Mouse (Mus musculus): ENCODE measurements around the gene Zc3h12d. TPM values are rescaled to one million over a fixed set of nuclear protein-coding genes. Genes with fewer than 3 reads are reported as not detected.

The Zc3h12d gene
- polyA plus RNA-seq, 1 experiment from 2014 or later = 0.07 TPM

DNA sequence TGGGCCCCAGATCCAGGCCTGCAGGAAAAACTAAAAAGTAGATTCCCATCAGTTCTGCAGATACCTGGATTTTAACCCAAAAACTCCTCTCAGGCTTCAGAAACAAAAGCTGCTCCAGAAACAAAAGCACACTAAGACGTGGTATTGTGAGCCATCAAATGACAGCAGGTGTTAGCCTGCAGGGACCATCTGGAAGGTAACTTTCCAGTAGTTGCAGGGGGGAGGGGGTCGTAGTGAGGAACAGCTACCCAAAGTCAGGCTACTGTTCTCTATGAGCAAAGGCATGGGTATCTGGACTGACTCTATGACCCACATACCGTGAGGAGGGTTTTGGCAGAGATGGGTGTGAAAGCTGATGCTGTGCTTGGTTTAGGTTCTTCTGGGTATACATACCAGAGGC, 8.5 kb downstream of the Zc3h12d start:
- no peaks in the 10 kb centered on the region for H3K9me3 ChIP-seq (ENCODE audit: control insufficient read depth, low read length)
- H3K9ac ChIP-seq (ENCODE audit: low read length) = no peak overlapping the region
- H3K4me3 ChIP-seq (ENCODE audit: low read depth, low read length) = no peak overlapping the region
- H3K4me1 ChIP-seq (ENCODE audit: control insufficient read depth, insufficient read depth, low read length) = no peaks in the 10 kb centered on the region
- 64% methylated on average over 3 of the region's 3 CpGs for WGBS
- no peak for ATAC-seq (ENCODE audit: insufficient number of reproducible peaks, low FRiP score, low TSS enrichment, low read depth)
- no peak for DNase-seq (ENCODE audit: low spot score)
- H3K27me3 ChIP-seq (ENCODE audit: control insufficient read depth, insufficient read depth, low read length) = no peaks in the 10 kb centered on the region
- no peaks in the 10 kb centered on the region for H3K36me3 ChIP-seq (ENCODE audit: control insufficient read depth, insufficient read depth, low read length)
- H3K27ac ChIP-seq (replicated peaks; ENCODE audit: low read depth, low read length) = no peak overlapping the region
- no peak overlapping the region for H3K4me2 ChIP-seq (ENCODE audit: low read depth, severe bottlenecking)

DNA sequence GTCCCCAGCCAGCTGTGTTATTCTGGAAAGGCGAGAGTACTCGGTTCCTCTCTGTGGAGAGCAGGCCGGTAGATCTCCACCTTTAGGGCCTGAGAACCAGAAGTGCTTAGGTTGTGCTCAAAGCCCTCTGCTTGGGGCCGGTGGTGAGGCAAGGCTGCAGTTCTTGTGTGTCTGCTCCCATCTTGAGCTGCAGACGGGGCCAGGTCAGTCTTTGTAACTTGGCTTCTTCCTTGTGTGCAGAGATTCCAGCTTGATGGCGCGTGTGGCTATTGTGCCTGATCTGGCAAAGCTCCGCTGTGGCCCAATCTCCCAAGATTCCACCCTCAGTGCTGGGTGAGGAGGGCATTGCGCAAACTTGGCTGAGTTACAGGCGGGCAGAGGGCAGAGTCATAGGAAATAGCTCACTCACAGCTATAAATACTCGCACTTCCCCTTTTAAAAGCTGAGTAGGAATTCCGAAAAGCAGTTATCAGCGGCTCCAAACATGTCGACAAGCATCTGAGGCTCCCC, 9.4 kb downstream of the Zc3h12d start:
- no peak overlapping the region for H3K9ac ChIP-seq (ENCODE audit: low read length)
- no peak for DNase-seq (ENCODE audit: low spot score)
- WGBS = 68% methylated on average over 14 of the region's 14 CpGs
- H3K36me3 ChIP-seq (ENCODE audit: control insufficient read depth, insufficient read depth, low read length) = no peaks in the 10 kb centered on the region
- ATAC-seq (ENCODE audit: insufficient number of reproducible peaks, low FRiP score, low TSS enrichment, low read depth) = no peak
- no peaks in the 10 kb centered on the region for H3K9me3 ChIP-seq (ENCODE audit: control insufficient read depth, low read length)
- no peaks in the 10 kb centered on the region for H3K27me3 ChIP-seq (ENCODE audit: control insufficient read depth, insufficient read depth, low read length)
- H3K27ac ChIP-seq (replicated peaks; ENCODE audit: low read depth, low read length) = no peak overlapping the region
- no peaks in the 10 kb centered on the region for H3K4me1 ChIP-seq (ENCODE audit: control insufficient read depth, insufficient read depth, low read length)
- H3K4me3 ChIP-seq (ENCODE audit: low read depth, low read length) = no peak overlapping the region
- H3K4me2 ChIP-seq (ENCODE audit: low read depth, severe bottlenecking) = no peak overlapping the region

DNA sequence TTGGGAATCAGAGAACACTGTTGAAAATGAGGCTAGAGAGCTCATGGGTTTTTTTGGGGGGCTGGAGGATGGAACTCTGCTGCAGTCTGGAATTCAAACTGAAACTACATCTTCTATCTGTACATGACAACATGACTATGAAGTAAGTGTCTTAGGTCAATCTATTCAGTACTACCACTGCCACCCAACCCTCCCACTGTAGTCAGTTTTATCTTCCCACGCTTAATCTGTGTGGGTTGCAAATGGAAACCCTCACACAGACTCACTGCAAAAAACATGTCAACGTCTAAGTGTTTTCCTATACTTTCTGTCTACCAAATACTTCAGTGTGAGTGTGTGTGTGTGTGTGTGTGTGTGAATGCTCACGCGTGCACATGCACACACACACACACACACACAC, 10.9 kb downstream of the Zc3h12d start:
- H3K4me3 ChIP-seq (ENCODE audit: low read depth, low read length) = no peak overlapping the region
- no peaks in the 10 kb centered on the region for H3K27me3 ChIP-seq (ENCODE audit: control insufficient read depth, insufficient read depth, low read length)
- H3K4me2 ChIP-seq (ENCODE audit: low read depth, severe bottlenecking) = no peak overlapping the region
- ATAC-seq (ENCODE audit: insufficient number of reproducible peaks, low FRiP score, low TSS enrichment, low read depth) (no peak), DNase-seq (ENCODE audit: low spot score) (no peak)
- WGBS = 84% methylated on average over 4 of the region's 4 CpGs
- no peak overlapping the region for H3K27ac ChIP-seq (replicated peaks; ENCODE audit: low read depth, low read length)
- H3K9ac ChIP-seq (ENCODE audit: low read length) = no peak overlapping the region
- H3K4me1 ChIP-seq (ENCODE audit: control insufficient read depth, insufficient read depth, low read length) = no peaks in the 10 kb centered on the region
- no peaks in the 10 kb centered on the region for H3K9me3 ChIP-seq (ENCODE audit: control insufficient read depth, low read length)
- H3K36me3 ChIP-seq (ENCODE audit: control insufficient read depth, insufficient read depth, low read length) = no peaks in the 10 kb centered on the region

DNA sequence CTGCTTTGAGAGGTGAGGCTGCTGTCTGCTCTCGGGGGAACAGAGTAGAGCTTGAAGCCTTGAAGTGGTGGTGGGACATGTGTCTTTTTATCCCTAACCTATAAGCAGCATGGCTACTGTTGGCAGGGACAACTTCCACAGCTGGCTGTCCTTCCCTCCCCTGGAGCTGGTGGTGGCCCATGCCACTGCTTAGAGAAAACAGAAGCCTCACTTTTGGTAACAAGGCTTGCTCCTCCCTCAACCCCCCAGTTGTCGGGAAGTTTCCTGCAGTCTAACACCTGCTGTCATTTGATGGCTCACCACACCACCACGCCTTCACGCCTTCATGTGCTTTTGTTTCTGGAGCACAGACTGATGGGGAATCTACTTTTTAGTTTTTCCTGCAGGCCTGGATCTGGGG, 11.9 kb downstream of the Zc3h12d start:
- H3K4me3 ChIP-seq (ENCODE audit: low read depth, low read length) = no peak overlapping the region
- H3K9me3 ChIP-seq (ENCODE audit: control insufficient read depth, low read length) = no peaks in the 10 kb centered on the region
- no peak overlapping the region for H3K27ac ChIP-seq (replicated peaks; ENCODE audit: low read depth, low read length)
- 56% methylated on average over 4 of the region's 4 CpGs for WGBS
- H3K27me3 ChIP-seq (ENCODE audit: control insufficient read depth, insufficient read depth, low read length) = no peaks in the 10 kb centered on the region
- ATAC-seq (ENCODE audit: insufficient number of reproducible peaks, low FRiP score, low TSS enrichment, low read depth) (no peak), DNase-seq (ENCODE audit: low spot score) (no peak)
- H3K9ac ChIP-seq (ENCODE audit: low read length) = no peak overlapping the region
- H3K4me2 ChIP-seq (ENCODE audit: low read depth, severe bottlenecking) = no peak overlapping the region
- no peaks in the 10 kb centered on the region for H3K36me3 ChIP-seq (ENCODE audit: control insufficient read depth, insufficient read depth, low read length)
- no peaks in the 10 kb centered on the region for H3K4me1 ChIP-seq (ENCODE audit: control insufficient read depth, insufficient read depth, low read length)

DNA sequence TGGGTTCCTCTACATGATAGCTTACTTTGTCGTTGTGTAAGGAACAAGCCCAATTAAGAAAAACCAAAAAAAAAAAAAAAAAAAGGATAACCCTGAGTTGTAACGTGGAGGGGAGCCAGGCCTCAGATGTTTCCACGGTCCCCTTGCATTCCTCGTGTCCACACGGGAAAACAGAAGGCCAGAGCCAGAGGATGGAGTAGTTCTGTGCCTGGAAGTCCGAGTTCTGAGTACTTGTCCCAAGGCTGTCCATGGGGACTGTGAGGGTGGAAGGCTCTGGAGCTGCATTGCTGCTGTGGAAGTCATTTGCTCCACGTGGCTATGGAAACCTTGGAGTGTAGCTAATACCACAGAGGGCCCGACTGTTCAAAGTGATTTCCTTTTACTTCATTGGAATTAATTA, 12.9 kb downstream of the Zc3h12d start:
- no peak for ATAC-seq (ENCODE audit: insufficient number of reproducible peaks, low FRiP score, low TSS enrichment, low read depth)
- H3K27ac ChIP-seq (replicated peaks; ENCODE audit: low read depth, low read length) = no peak overlapping the region
- H3K9ac ChIP-seq (ENCODE audit: low read length) = no peak overlapping the region
- H3K4me1 ChIP-seq (ENCODE audit: control insufficient read depth, insufficient read depth, low read length) = no peaks in the 10 kb centered on the region
- H3K4me3 ChIP-seq (ENCODE audit: low read depth, low read length) = no peak overlapping the region
- no peaks in the 10 kb centered on the region for H3K27me3 ChIP-seq (ENCODE audit: control insufficient read depth, insufficient read depth, low read length)
- DNase-seq (ENCODE audit: low spot score) = no peak
- WGBS = 79% methylated on average over 8 of the region's 8 CpGs
- H3K4me2 ChIP-seq (ENCODE audit: low read depth, severe bottlenecking) = no peak overlapping the region
- H3K9me3 ChIP-seq (ENCODE audit: control insufficient read depth, low read length) = no peaks in the 10 kb centered on the region
- H3K36me3 ChIP-seq (ENCODE audit: control insufficient read depth, insufficient read depth, low read length) = no peaks in the 10 kb centered on the region

DNA sequence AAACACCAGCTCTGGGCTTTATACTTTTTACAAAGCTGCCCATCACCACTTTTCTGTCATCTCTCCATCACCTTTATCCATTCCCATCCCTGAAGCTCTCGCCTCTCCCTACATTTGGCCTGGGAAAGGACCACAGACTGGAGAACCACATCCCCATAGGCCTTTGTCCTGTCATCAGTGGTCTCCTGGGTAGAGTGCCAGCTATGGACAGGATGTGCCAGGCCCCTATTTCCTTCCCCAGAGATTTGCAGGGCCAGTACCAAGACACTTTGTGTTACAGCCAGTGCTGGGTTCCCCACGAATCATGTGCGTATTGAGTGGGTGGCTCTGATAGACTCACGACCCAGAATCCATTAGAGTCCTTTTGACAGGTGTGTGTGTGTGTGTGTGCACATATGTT, 13.7 kb downstream of the Zc3h12d start:
- no peak overlapping the region for H3K27ac ChIP-seq (replicated peaks; ENCODE audit: low read depth, low read length)
- WGBS = 88% methylated on average over 4 of the region's 4 CpGs
- no peaks in the 10 kb centered on the region for H3K27me3 ChIP-seq (ENCODE audit: control insufficient read depth, insufficient read depth, low read length)
- DNase-seq (ENCODE audit: low spot score) (no peak), ATAC-seq (ENCODE audit: insufficient number of reproducible peaks, low FRiP score, low TSS enrichment, low read depth) (no peak)
- H3K4me2 ChIP-seq (ENCODE audit: low read depth, severe bottlenecking) = no peak overlapping the region
- no peaks in the 10 kb centered on the region for H3K36me3 ChIP-seq (ENCODE audit: control insufficient read depth, insufficient read depth, low read length)
- no peaks in the 10 kb centered on the region for H3K9me3 ChIP-seq (ENCODE audit: control insufficient read depth, low read length)
- H3K4me3 ChIP-seq (ENCODE audit: low read depth, low read length) = no peak overlapping the region
- H3K9ac ChIP-seq (ENCODE audit: low read length) = no peak overlapping the region
- no peaks in the 10 kb centered on the region for H3K4me1 ChIP-seq (ENCODE audit: control insufficient read depth, insufficient read depth, low read length)

DNA sequence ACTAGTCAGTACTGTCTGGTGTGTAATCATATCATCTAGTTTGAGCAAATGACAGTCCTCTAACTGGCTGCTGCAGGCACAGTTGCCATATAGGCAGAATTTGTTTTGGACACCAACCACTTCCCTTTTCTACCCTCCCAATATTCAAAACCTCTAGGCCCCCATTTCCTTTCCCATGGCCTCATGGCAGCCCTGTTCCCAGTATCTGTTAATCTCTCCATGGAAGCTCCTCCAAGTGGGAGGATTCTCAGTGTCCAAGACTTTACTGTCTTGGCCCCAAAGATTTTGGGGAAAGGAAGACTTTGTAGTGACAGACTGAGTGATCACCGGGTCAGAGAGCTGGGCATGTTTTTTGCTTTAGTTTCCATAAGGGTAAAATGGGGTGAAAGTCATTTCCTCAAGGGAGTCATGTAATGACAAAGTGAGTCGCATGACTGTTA, 14.9 kb downstream of the Zc3h12d start:
- no peaks in the 10 kb centered on the region for H3K4me1 ChIP-seq (ENCODE audit: control insufficient read depth, insufficient read depth, low read length)
- no peak for ATAC-seq (ENCODE audit: insufficient number of reproducible peaks, low FRiP score, low TSS enrichment, low read depth)
- no peaks in the 10 kb centered on the region for H3K27me3 ChIP-seq (ENCODE audit: control insufficient read depth, insufficient read depth, low read length)
- H3K27ac ChIP-seq (replicated peaks; ENCODE audit: low read depth, low read length) = no peak overlapping the region
- H3K9ac ChIP-seq (ENCODE audit: low read length) = no peak overlapping the region
- WGBS = 82% methylated on average over 2 of the region's 2 CpGs
- no peak for DNase-seq (ENCODE audit: low spot score)
- no peaks in the 10 kb centered on the region for H3K36me3 ChIP-seq (ENCODE audit: control insufficient read depth, insufficient read depth, low read length)
- no peak overlapping the region for H3K4me3 ChIP-seq (ENCODE audit: low read depth, low read length)
- no peak overlapping the region for H3K4me2 ChIP-seq (ENCODE audit: low read depth, severe bottlenecking)
- no peaks in the 10 kb centered on the region for H3K9me3 ChIP-seq (ENCODE audit: control insufficient read depth, low read length)

DNA sequence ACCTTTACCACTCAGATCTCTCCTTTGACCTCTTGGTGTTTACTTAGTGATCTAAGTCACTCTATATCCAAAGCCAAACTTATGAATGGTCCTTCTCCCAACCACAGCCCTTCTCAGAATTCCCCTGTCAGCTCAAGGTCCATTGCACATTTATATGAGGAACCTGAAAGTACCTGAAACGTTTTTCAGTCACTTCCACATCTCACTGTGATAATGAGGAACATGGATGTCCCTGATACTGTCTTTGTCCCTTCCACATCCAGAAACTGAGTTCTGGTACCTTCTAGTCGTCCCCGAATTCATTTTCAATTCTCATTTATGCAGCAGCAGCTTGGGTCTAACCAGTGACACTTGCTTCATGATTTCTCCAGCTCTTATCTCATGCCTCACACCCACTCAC, 19.6 kb downstream of the Zc3h12d start:
- Histone ChIP-seq H3K4me2 (ENCODE audit: low read depth, severe bottlenecking) (no peak overlapping the region), H3K9me3 (ENCODE audit: control insufficient read depth, low read length) (no peaks in the 10 kb centered on the region), H3K4me1 (ENCODE audit: control insufficient read depth, insufficient read depth, low read length) (no peaks in the 10 kb centered on the region), H3K36me3 (ENCODE audit: control insufficient read depth, insufficient read depth, low read length) (no peaks in the 10 kb centered on the region), H3K4me3 (ENCODE audit: low read depth, low read length) (no peak overlapping the region), H3K27ac (replicated peaks; ENCODE audit: low read depth, low read length) (no peak overlapping the region), H3K9ac (ENCODE audit: low read length) (no peak overlapping the region), H3K27me3 (ENCODE audit: control insufficient read depth, insufficient read depth, low read length) (no peaks in the 10 kb centered on the region)
- DNase-seq (ENCODE audit: low spot score) = no peak
- 65% methylated on average over 3 of the region's 3 CpGs for WGBS
- no peak for ATAC-seq (ENCODE audit: insufficient number of reproducible peaks, low FRiP score, low TSS enrichment, low read depth)

DNA sequence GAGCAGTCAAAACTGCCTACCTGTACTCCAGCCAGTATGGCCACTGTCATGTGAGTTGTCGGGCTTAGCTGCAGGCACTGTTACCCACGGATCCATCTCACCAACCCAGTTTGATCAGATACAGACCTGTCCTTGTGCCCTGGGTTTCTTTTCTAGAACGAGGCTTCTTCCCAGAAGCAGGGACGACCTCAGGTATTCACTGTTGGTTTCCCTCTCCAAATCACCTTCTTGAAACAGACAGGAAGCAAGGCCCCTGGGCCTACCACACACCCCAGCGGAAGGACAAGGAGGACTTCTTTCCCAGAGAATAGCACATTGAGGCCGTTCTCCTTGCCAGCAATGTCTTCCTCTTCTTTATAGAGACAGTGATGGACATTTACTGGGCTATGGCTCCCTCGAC, 28.2 kb downstream of the Zc3h12d start:
- H3K4me1 ChIP-seq (ENCODE audit: control insufficient read depth, insufficient read depth, low read length) = no peaks in the 10 kb centered on the region
- H3K4me2 ChIP-seq (ENCODE audit: low read depth, severe bottlenecking) = no peak overlapping the region
- no peaks in the 10 kb centered on the region for H3K27me3 ChIP-seq (ENCODE audit: control insufficient read depth, insufficient read depth, low read length)
- no peak overlapping the region for H3K27ac ChIP-seq (replicated peaks; ENCODE audit: low read depth, low read length)
- peak; percentile 14 for DNase-seq (ENCODE audit: low spot score)
- H3K4me3 ChIP-seq (ENCODE audit: low read depth, low read length) = no peak overlapping the region
- no peak overlapping the region for H3K9ac ChIP-seq (ENCODE audit: low read length)
- no peak for ATAC-seq (ENCODE audit: insufficient number of reproducible peaks, low FRiP score, low TSS enrichment, low read depth)
- no peaks in the 10 kb centered on the region for H3K9me3 ChIP-seq (ENCODE audit: control insufficient read depth, low read length)
- no peaks in the 10 kb centered on the region for H3K36me3 ChIP-seq (ENCODE audit: control insufficient read depth, insufficient read depth, low read length)
- WGBS = 88% methylated on average over 7 of the region's 7 CpGs
